Mouse (Mus musculus): ENCODE measurements around the gene Hepacam. TPM values are rescaled to one million over a fixed set of nuclear protein-coding genes. Genes with fewer than 3 reads are reported as not detected.

Hepacam gene
- not detected for polyA plus RNA-seq (2014; fragmentation: Illumina TruSeq; extraction: RNeasy Lipid Tissue Mini Kit (QIAGEN cat#74804))

GRCm38 (mm10) chr9:37367301-37368080, at the start of gene Hepacam:
Gene Hepacam (plus strand): TSS chr9:37367351.

GRCm38 (mm10) chr9:37347988-37348642, 19.0 kb upstream of the Hepacam start, which contains the start of gene Ccdc15:
Gene Ccdc15 (minus strand): TSS chr9:37348432.

GRCm38 (mm10) chr9:37401802-37402201, 34.7 kb downstream of the Hepacam start, which contains the start of gene Robo4:
Gene Robo4 (plus strand): TSS chr9:37401897.

GRCm38 (mm10) chr9:37432720-37433421, 65.7 kb downstream of the Hepacam start, which contains the start of gene Robo3:
Gene Robo3 (minus strand): TSS chr9:37433246.

Other genes starting within 250 kb of the Hepacam start
- 17.7 TPM for gene Pknox2, start 219.9 kb upstream of the Hepacam start, polyA plus RNA-seq (2014; fragmentation: Illumina TruSeq; extraction: RNeasy Lipid Tissue Mini Kit (QIAGEN cat#74804))
- gene Tmem218, start 159.1 kb upstream of the Hepacam start, polyA plus RNA-seq (2014; fragmentation: Illumina TruSeq; extraction: RNeasy Lipid Tissue Mini Kit (QIAGEN cat#74804)), result 19.4 TPM
- gene Slc37a2, start 111.6 kb upstream of the Hepacam start, polyA plus RNA-seq (2014; fragmentation: Illumina TruSeq; extraction: RNeasy Lipid Tissue Mini Kit (QIAGEN cat#74804)), result 10.1 TPM
- gene Ccdc15, start 18.9 kb upstream of the Hepacam start, polyA plus RNA-seq (2014; fragmentation: Illumina TruSeq; extraction: RNeasy Lipid Tissue Mini Kit (QIAGEN cat#74804)), result 18.6 TPM
- gene Robo4, start 34.5 kb downstream of the Hepacam start, polyA plus RNA-seq (2014; fragmentation: Illumina TruSeq; extraction: RNeasy Lipid Tissue Mini Kit (QIAGEN cat#74804)), result 3.4 TPM
- gene Robo3, start 65.9 kb downstream of the Hepacam start, polyA plus RNA-seq (2014; fragmentation: Illumina TruSeq; extraction: RNeasy Lipid Tissue Mini Kit (QIAGEN cat#74804)), result not detected
- gene Msantd2, start 122.0 kb downstream of the Hepacam start, polyA plus RNA-seq (2014; fragmentation: Illumina TruSeq; extraction: RNeasy Lipid Tissue Mini Kit (QIAGEN cat#74804)), result 38.0 TPM
- 9.9 TPM for gene Esam, start 160.7 kb downstream of the Hepacam start, polyA plus RNA-seq (2014; fragmentation: Illumina TruSeq; extraction: RNeasy Lipid Tissue Mini Kit (QIAGEN cat#74804))
- gene Vsig2, start 171.9 kb downstream of the Hepacam start, polyA plus RNA-seq (2014; fragmentation: Illumina TruSeq; extraction: RNeasy Lipid Tissue Mini Kit (QIAGEN cat#74804)), result 1.8 TPM
- not detected for gene Nrgn, start 185.6 kb downstream of the Hepacam start, polyA plus RNA-seq (2014; fragmentation: Illumina TruSeq; extraction: RNeasy Lipid Tissue Mini Kit (QIAGEN cat#74804))
- 47.8 TPM for gene Siae, start 188.3 kb downstream of the Hepacam start, polyA plus RNA-seq (2014; fragmentation: Illumina TruSeq; extraction: RNeasy Lipid Tissue Mini Kit (QIAGEN cat#74804))
- 43.1 TPM for gene Spa17, start 246.4 kb downstream of the Hepacam start, polyA plus RNA-seq (2014; fragmentation: Illumina TruSeq; extraction: RNeasy Lipid Tissue Mini Kit (QIAGEN cat#74804))